Mouse (Mus musculus): ENCODE data around the gene Gm10100. TPM values are rescaled to one million over a fixed set of nuclear protein-coding genes. Genes with fewer than 3 reads are reported as not detected.
"Not testable (repeated sequence)": the region's sequence is repeated elsewhere in the genome, so short reads cannot be mapped to it uniquely, and the experiment has no call there.

The Gm10100 gene
- polyA plus RNA-seq, 1 experiment from 2014 or later: not detected

GRCm38 (mm10) chr10:77753448-77753847 lies 27.2 kb downstream of the Gm10100 start:
- ATAC-seq (ENCODE audit: insufficient read depth): no peak
- Histone ChIP-seq H3K27ac (replicated peaks) (no peak overlapping the region), H3K36me3 (replicated peaks) (no peaks in the 10 kb centered on the region), H3K4me1 (replicated peaks) (no peaks in the 10 kb centered on the region), H3K9ac (no peak overlapping the region), H3K9me3 (replicated peaks) (no peaks in the 10 kb centered on the region), H3K4me2 (no peak overlapping the region), H3K4me3 (replicated peaks) (no peak overlapping the region), H3K27me3 (no peaks in the 10 kb centered on the region)

DNA sequence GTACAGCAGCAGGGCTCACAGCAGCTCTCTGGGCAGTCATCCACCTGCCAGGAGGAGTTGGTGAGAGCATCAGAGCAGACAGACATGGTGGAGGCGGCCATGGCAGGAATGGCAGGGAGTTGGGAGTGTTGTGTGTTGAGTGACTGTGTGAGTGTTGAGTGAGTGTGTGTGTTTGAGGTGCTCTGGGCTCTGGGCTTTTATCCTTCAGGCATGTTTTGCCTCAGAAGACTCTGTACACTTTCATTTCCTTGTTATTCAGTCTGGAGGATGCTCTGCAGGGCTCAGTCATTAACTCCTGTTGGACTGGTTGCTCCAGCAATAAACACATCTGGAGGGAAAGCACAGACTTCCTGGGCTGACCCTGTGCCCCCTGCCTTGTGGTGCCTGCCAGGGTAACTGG lies 33.3 kb downstream of the Gm10100 start, which contains the start of gene Gm3233:
Gene Gm3233, minus strand, starts transcription at position 101 of the 400 bp plus-strand sequence.
- no CpG with 5 or more reads among the region's 1 CpGs for WGBS (ENCODE audit: insufficient replicate concordance)
- H3K4me1 ChIP-seq (replicated peaks); H3K9ac ChIP-seq; H3K27me3 ChIP-seq; H3K36me3 ChIP-seq (replicated peaks); H3K4me3 ChIP-seq (replicated peaks); H3K9me3 ChIP-seq (replicated peaks); H3K4me2 ChIP-seq; ATAC-seq (ENCODE audit: insufficient read depth); H3K27ac ChIP-seq (replicated peaks): not testable (repeated sequence)

DNA sequence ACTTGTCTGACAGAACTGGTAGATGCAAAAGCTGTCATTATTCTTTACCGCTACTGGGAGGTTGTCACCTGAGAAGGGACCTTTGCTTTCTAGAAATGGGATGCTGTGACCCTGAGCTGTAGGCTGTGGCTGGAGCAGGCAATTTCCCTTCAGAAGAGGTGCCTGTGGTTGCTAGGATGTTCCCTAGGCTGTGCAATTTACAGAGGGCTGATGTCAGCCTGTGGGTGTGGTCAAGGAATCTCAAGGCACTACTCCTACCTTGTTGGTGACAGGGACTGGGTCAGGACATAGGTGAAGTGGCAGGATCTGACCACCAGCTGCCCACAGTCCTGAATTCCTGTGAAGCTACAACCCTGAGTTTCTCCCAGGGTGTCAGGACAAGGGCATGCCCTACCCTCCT lies 43.4 kb downstream of the Gm10100 start:
- WGBS (ENCODE audit: insufficient replicate concordance): 61% methylated on average over 1 of the region's 1 CpGs
- no peak overlapping the region for H3K4me2 ChIP-seq
- H3K9me3 ChIP-seq (replicated peaks): no peaks in the 10 kb centered on the region
- H3K4me1 ChIP-seq (replicated peaks): no peaks in the 10 kb centered on the region
- H3K27ac ChIP-seq (replicated peaks): no peak overlapping the region
- H3K36me3 ChIP-seq (replicated peaks): no peaks in the 10 kb centered on the region
- H3K9ac ChIP-seq: no peak overlapping the region
- H3K4me3 ChIP-seq (replicated peaks): no peak overlapping the region
- ATAC-seq (ENCODE audit: insufficient read depth): no peak
- no peaks in the 10 kb centered on the region for H3K27me3 ChIP-seq

- H3K9ac ChIP-seq; ATAC-seq (ENCODE audit: insufficient read depth); H3K9me3 ChIP-seq (replicated peaks); H3K4me2 ChIP-seq; H3K36me3 ChIP-seq (replicated peaks); H3K27ac ChIP-seq (replicated peaks); H3K27me3 ChIP-seq; H3K4me3 ChIP-seq (replicated peaks); H3K4me1 ChIP-seq (replicated peaks): not testable (repeated sequence)
- no CpG with 5 or more reads among the region's 1 CpGs for WGBS (ENCODE audit: insufficient replicate concordance)
Observed at GRCm38 (mm10) chr10:77771225-77771624, 44.9 kb downstream of the Gm10100 start, which contains the start of gene Gm3238. TSS of gene Gm3238 (minus strand) at chr10:77771325.

- not testable (repeated sequence) for H3K4me3 ChIP-seq (replicated peaks); H3K4me1 ChIP-seq (replicated peaks); H3K9me3 ChIP-seq (replicated peaks); H3K27ac ChIP-seq (replicated peaks); H3K4me2 ChIP-seq; H3K27me3 ChIP-seq; H3K36me3 ChIP-seq (replicated peaks); H3K9ac ChIP-seq; ATAC-seq (ENCODE audit: insufficient read depth)
- WGBS (ENCODE audit: insufficient replicate concordance): 65% methylated on average over 2 of the region's 3 CpGs
Observed at GRCm38 (mm10) chr10:77772142-77772541, 45.9 kb downstream of the Gm10100 start.

Other genes starting within 250 kb of the Gm10100 start
- 14.9 and 16.0 TPM in 2 replicates for gene Fam207a, start 210.7 kb upstream of the Gm10100 start, polyA plus RNA-seq (2015; fragmentation: Nextera tagmentation; extraction: Ambion mirVana)
- gene Itgb2, start 196.2 kb upstream of the Gm10100 start, polyA plus RNA-seq (2015; fragmentation: Nextera tagmentation; extraction: Ambion mirVana): 17.1 and 18.5 TPM in 2 replicates
- 79.6 and 89.2 TPM in 2 replicates for gene Pttg1ip, start 144.8 kb upstream of the Gm10100 start, polyA plus RNA-seq (2015; fragmentation: Nextera tagmentation; extraction: Ambion mirVana)
- gene Sumo3, start 120.4 kb upstream of the Gm10100 start, polyA plus RNA-seq (2015; fragmentation: Nextera tagmentation; extraction: Ambion mirVana): 91.2 and 93.4 TPM in 2 replicates
- gene Gm49325, start 120.3 kb upstream of the Gm10100 start, polyA plus RNA-seq (2015; fragmentation: Nextera tagmentation; extraction: Ambion mirVana): 0.82 TPM in 1 of 2 replicates, not detected in the other
- gene Ube2g2, start 104.2 kb upstream of the Gm10100 start, polyA plus RNA-seq (2015; fragmentation: Nextera tagmentation; extraction: Ambion mirVana): 47.0 and 58.0 TPM in 2 replicates
- 0.06 TPM in 1 of 2 replicates, not detected in the other for gene Tspear, start 39.9 kb upstream of the Gm10100 start, polyA plus RNA-seq (2015; fragmentation: Nextera tagmentation; extraction: Ambion mirVana)
- gene Gm19402, start 35.7 kb upstream of the Gm10100 start, polyA plus RNA-seq (2015; fragmentation: Nextera tagmentation; extraction: Ambion mirVana): not detected in 2 replicates
- not detected in 2 replicates for gene Gm9508, start 29.3 kb upstream of the Gm10100 start, polyA plus RNA-seq (2015; fragmentation: Nextera tagmentation; extraction: Ambion mirVana)
- gene Gm10272, start 19.9 kb upstream of the Gm10100 start, polyA plus RNA-seq (2015; fragmentation: Nextera tagmentation; extraction: Ambion mirVana): not detected in 2 replicates
- gene Gm10024, start 15.0 kb upstream of the Gm10100 start, polyA plus RNA-seq (2015; fragmentation: Nextera tagmentation; extraction: Ambion mirVana): not detected in 2 replicates
- not detected in 2 replicates for gene Gm10142, start 10.7 kb upstream of the Gm10100 start, polyA plus RNA-seq (2015; fragmentation: Nextera tagmentation; extraction: Ambion mirVana)
- gene Krtap12-1, start 5.9 kb upstream of the Gm10100 start, polyA plus RNA-seq (2015; fragmentation: Nextera tagmentation; extraction: Ambion mirVana): not detected in 2 replicates
- not detected in 2 replicates for gene Gm18596, start 16.2 kb downstream of the Gm10100 start, polyA plus RNA-seq (2015; fragmentation: Nextera tagmentation; extraction: Ambion mirVana)
- gene Gm9736, start 24.9 kb downstream of the Gm10100 start, polyA plus RNA-seq (2015; fragmentation: Nextera tagmentation; extraction: Ambion mirVana): not detected in 2 replicates
- not detected in 2 replicates for gene Gm3233, start 33.2 kb downstream of the Gm10100 start, polyA plus RNA-seq (2015; fragmentation: Nextera tagmentation; extraction: Ambion mirVana)
- not detected in 2 replicates for gene Gm3238, start 44.8 kb downstream of the Gm10100 start, polyA plus RNA-seq (2015; fragmentation: Nextera tagmentation; extraction: Ambion mirVana)
- gene Gm7138, start 50.5 kb downstream of the Gm10100 start, polyA plus RNA-seq (2015; fragmentation: Nextera tagmentation; extraction: Ambion mirVana): not detected in 2 replicates
- gene Gm3250, start 56.1 kb downstream of the Gm10100 start, polyA plus RNA-seq (2015; fragmentation: Nextera tagmentation; extraction: Ambion mirVana): not detected in 2 replicates
- gene Gm7137, start 61.7 kb downstream of the Gm10100 start, polyA plus RNA-seq (2015; fragmentation: Nextera tagmentation; extraction: Ambion mirVana): not detected in 2 replicates
- gene Gm9639, start 68.6 kb downstream of the Gm10100 start, polyA plus RNA-seq (2015; fragmentation: Nextera tagmentation; extraction: Ambion mirVana): not detected in 2 replicates
- gene Gm19668, start 72.6 kb downstream of the Gm10100 start, polyA plus RNA-seq (2015; fragmentation: Nextera tagmentation; extraction: Ambion mirVana): not detected in 2 replicates
- gene Gm9507, start 85.4 kb downstream of the Gm10100 start, polyA plus RNA-seq (2015; fragmentation: Nextera tagmentation; extraction: Ambion mirVana): not detected in 2 replicates
- not detected in 2 replicates for gene Gm2696, start 88.2 kb downstream of the Gm10100 start, polyA plus RNA-seq (2015; fragmentation: Nextera tagmentation; extraction: Ambion mirVana)
- not detected in 2 replicates for gene Krtap10-4, start 100.6 kb downstream of the Gm10100 start, polyA plus RNA-seq (2015; fragmentation: Nextera tagmentation; extraction: Ambion mirVana)
- gene Krtap10-10, start 109.5 kb downstream of the Gm10100 start, polyA plus RNA-seq (2015; fragmentation: Nextera tagmentation; extraction: Ambion mirVana): not detected in 2 replicates
- not detected in 2 replicates for gene Gm36176, start 120.3 kb downstream of the Gm10100 start, polyA plus RNA-seq (2015; fragmentation: Nextera tagmentation; extraction: Ambion mirVana)
- gene Gm10318, start 126.4 kb downstream of the Gm10100 start, polyA plus RNA-seq (2015; fragmentation: Nextera tagmentation; extraction: Ambion mirVana): not detected in 2 replicates
- gene Gm3285, start 135.5 kb downstream of the Gm10100 start, polyA plus RNA-seq (2015; fragmentation: Nextera tagmentation; extraction: Ambion mirVana): not detected in 2 replicates
- 13.7 and 16.3 TPM in 2 replicates for gene Lrrc3, start 176.1 kb downstream of the Gm10100 start, polyA plus RNA-seq (2015; fragmentation: Nextera tagmentation; extraction: Ambion mirVana)
- gene Trpm2, start 244.1 kb downstream of the Gm10100 start, polyA plus RNA-seq (2015; fragmentation: Nextera tagmentation; extraction: Ambion mirVana): 2.2 and 3.2 TPM in 2 replicates

Data from liver, embryonic 15.5 days (tissue).